Mouse (Mus musculus): Measurements from ENCODE around the gene 9530003J23Rik.

GRCm38 (mm10) chr10:117215409-117216131 lies 22.9 kb downstream of the 9530003J23Rik start:
- no peak for TF ChIP-seq TAL1 (IDR thresholded peaks at IDR 0.05; ENCODE audit: low read length)
- TF ChIP-seq GATA1 (IDR thresholded peaks at IDR 0.05; ENCODE audit: low read length) = no peak
